Mouse (Mus musculus) stomach, embryonic 16.5 days (tissue): ENCODE results near the gene Ndp. TPM values are rescaled to one million over a fixed set of nuclear protein-coding genes. Genes with fewer than 3 reads are reported as not detected.

Experiments
- ATAC-seq: fragments of 200-750 bp; cut with Nextera tagmentation; 2 replicates; pipeline ENCODE4 v1.8.0; 2017; ENCODE audit warnings: moderate number of reproducible peaks, moderate TSS enrichment; ENCODE audit not compliant: insufficient read depth, low FRiP score
- H3K27ac ChIP-seq: fragments of 300-500 bp; sonication (generic); 2 replicates; pipeline ENCODE4 v1.5.1; 2014; ENCODE audit warnings: low read length
- H3K27me3 ChIP-seq: fragments of 300-500 bp; sonication (generic); 2 replicates; pipeline ENCODE4 v1.6.1; 2014; ENCODE audit warnings: low read length, control low read depth, mixed read lengths; ENCODE audit not compliant: control insufficient read depth, insufficient read depth
- H3K36me3 ChIP-seq: fragments of 300-500 bp; sonication (generic); 2 replicates; pipeline ENCODE4 v1.6.1; 2014; ENCODE audit warnings: low read length; ENCODE audit not compliant: control insufficient read depth, insufficient read depth
- H3K4me1 ChIP-seq: fragments of 300-500 bp; sonication (generic); 2 replicates; pipeline ENCODE4 v1.6.1; 2014; ENCODE audit warnings: low read length, control low read depth, mixed read lengths; ENCODE audit not compliant: control insufficient read depth, insufficient read depth
- H3K4me2 ChIP-seq: fragments of 300-500 bp; sonication (generic); 2 replicates; pipeline ENCODE4 v1.6.1; 2014; ENCODE audit warnings: low read depth, low read length, mixed read lengths
- H3K4me3 ChIP-seq: fragments of 300-500 bp; sonication (generic); replicated peaks from 2 replicates; pipeline ENCODE4 v1.5.1; 2014; ENCODE audit warnings: mild to moderate bottlenecking, low read length
- H3K9ac ChIP-seq: fragments of 300-500 bp; sonication (generic); 2 replicates; pipeline ENCODE4 v1.6.1; 2014; ENCODE audit warnings: low read length
- H3K9me3 ChIP-seq: fragments of 300-500 bp; sonication (generic); replicated peaks from 2 replicates; pipeline ENCODE4 v1.6.1; 2016; ENCODE audit warnings: low read length, control low read depth; ENCODE audit not compliant: control insufficient read depth
- WGBS: fragments of 180-500 bp; shearing (Covaris S2); extraction: QIAGEN DNeasy Blood & Tissue Kit; methylation state at CpG from one replicate; pipeline ENCODE4 v1.1.7; 2014; 5-methylcytosine and 5-hydroxymethylcytosine counted together
- polyA plus RNA-seq: library from polyadenylated mRNA; unstranded; fragments of >200 nt; fragmentation: Nextera tagmentation; extraction: Ambion mirVana; gene quantifications from 2 replicates; pipeline ENCODE4 v1.2.1, GENCODE M21; 2015

The Ndp gene
- 0.53 and 0.60 TPM in 2 replicates for polyA plus RNA-seq

- WGBS = 23% methylated on average over 13 of the region's 13 CpGs
- Histone ChIP-seq H3K9ac (no peak within 1 kb of the TSS), H3K4me2 (peak within 1 kb of the TSS; percentile 45), H3K4me1 (no peaks in the 10 kb centered on the region), H3K27me3 (no peaks in the 10 kb centered on the region), H3K36me3 (no peaks in the 10 kb centered on the region), H3K27ac (no peak within 1 kb of the TSS), H3K9me3 (no peaks in the 10 kb centered on the region), H3K4me3 (peak within 1 kb of the TSS; percentile 28)
- no peak for ATAC-seq
Observed at GRCm38 (mm10) chrX:16911241-16911873, at the start of gene Ndp. Gene Ndp (minus strand): TSS chrX:16911774.

GRCm38 (mm10) chrX:16954767-16955166 is 43.2 kb upstream of the Ndp start:
- Histone ChIP-seq H3K4me1 (no peaks in the 10 kb centered on the region), H3K4me2 (no peak overlapping the region), H3K27ac (no peak overlapping the region), H3K9me3 (no peaks in the 10 kb centered on the region), H3K36me3 (no peaks in the 10 kb centered on the region), H3K4me3 (no peak overlapping the region), H3K9ac (no peak overlapping the region), H3K27me3 (no peaks in the 10 kb centered on the region)
- ATAC-seq = no peak
- WGBS = 90% methylated on average over 2 of the region's 2 CpGs

- H3K4me1 ChIP-seq = no peaks in the 10 kb centered on the region
- no peaks in the 10 kb centered on the region for H3K36me3 ChIP-seq
- H3K9ac ChIP-seq = no peak overlapping the region
- no peak overlapping the region for H3K4me3 ChIP-seq
- no peaks in the 10 kb centered on the region for H3K27me3 ChIP-seq
- no peaks in the 10 kb centered on the region for H3K9me3 ChIP-seq
- no peak for ATAC-seq
- H3K4me2 ChIP-seq = no peak overlapping the region
- H3K27ac ChIP-seq = no peak overlapping the region
Observed at GRCm38 (mm10) chrX:16918006-16918405, 6.4 kb upstream of the Ndp start.

GRCm38 (mm10) chrX:16913118-16913517 is 1.5 kb upstream of the Ndp start:
- Histone ChIP-seq H3K4me2 (no peak overlapping the region), H3K9me3 (no peaks in the 10 kb centered on the region), H3K9ac (no peak overlapping the region), H3K27ac (no peak overlapping the region), H3K36me3 (no peaks in the 10 kb centered on the region), H3K27me3 (no peaks in the 10 kb centered on the region), H3K4me3 (no peak overlapping the region), H3K4me1 (no peaks in the 10 kb centered on the region)
- no peak for ATAC-seq
- WGBS = 63% methylated on average over 1 of the region's 1 CpGs

- Histone ChIP-seq H3K4me2 (peak overlapping the region; percentile 45; the same call in 1 of the 2 replicates), H3K9ac (no peak overlapping the region), H3K27ac (no peak overlapping the region), H3K27me3 (no peaks in the 10 kb centered on the region), H3K9me3 (no peaks in the 10 kb centered on the region), H3K4me3 (0 out of 2 replicates have a peak overlapping the region, but pooled peaks have one; percentile 8), H3K4me1 (no peaks in the 10 kb centered on the region), H3K36me3 (no peaks in the 10 kb centered on the region)
- no peak for ATAC-seq
- 49% methylated on average over 4 of the region's 4 CpGs for whole genome bisulfite sequencing
Observed at GRCm38 (mm10) chrX:16911911-16912310, 337 bp upstream of the Ndp start.

GRCm38 (mm10) chrX:16910211-16911095 is 1.1 kb downstream of the Ndp start:
- Histone ChIP-seq H3K4me3 (peak overlapping the region; percentile 28), H3K36me3 (no peaks in the 10 kb centered on the region), H3K4me2 (peak overlapping the region; percentile 45)

GRCm38 (mm10) chrX:16908652-16909051 is 2.9 kb downstream of the Ndp start:
- no peak for ATAC-seq
- H3K4me2 ChIP-seq = no peak overlapping the region
- no peaks in the 10 kb centered on the region for H3K36me3 ChIP-seq
- H3K4me1 ChIP-seq = no peaks in the 10 kb centered on the region
- 59% methylated on average over 2 of the region's 2 CpGs for WGBS
- no peak overlapping the region for H3K9ac ChIP-seq
- H3K27me3 ChIP-seq = no peaks in the 10 kb centered on the region
- H3K27ac ChIP-seq = no peak overlapping the region
- H3K4me3 ChIP-seq = no peak overlapping the region
- no peaks in the 10 kb centered on the region for H3K9me3 ChIP-seq

More at GRCm38 (mm10) chrX:16910211-16911095, 1.1 kb downstream of the Ndp start:
- 22% methylated on average over 18 of the region's 18 CpGs for WGBS
- H3K9me3 ChIP-seq = no peaks in the 10 kb centered on the region
- H3K27ac ChIP-seq = no peak overlapping the region
- no peaks in the 10 kb centered on the region for H3K27me3 ChIP-seq
- H3K9ac ChIP-seq = no peak overlapping the region
- no peaks in the 10 kb centered on the region for H3K4me1 ChIP-seq
- ATAC-seq = 0 out of 2 replicates have a peak, but pooled peaks have one; percentile 10

- no peak overlapping the region for H3K9ac ChIP-seq
- H3K9me3 ChIP-seq = no peaks in the 10 kb centered on the region
- H3K4me1 ChIP-seq = no peaks in the 10 kb centered on the region
- no peak overlapping the region for H3K4me2 ChIP-seq
- no peaks in the 10 kb centered on the region for H3K36me3 ChIP-seq
- no peaks in the 10 kb centered on the region for H3K27me3 ChIP-seq
- H3K27ac ChIP-seq = no peak overlapping the region
- H3K4me3 ChIP-seq = no peak overlapping the region
- ATAC-seq = no peak
- WGBS = 71% methylated on average over 6 of the region's 6 CpGs
Observed at GRCm38 (mm10) chrX:16907554-16907953, 4.0 kb downstream of the Ndp start.
